Mouse (Mus musculus): Measurements from ENCODE around the gene Epha8. TPM values are rescaled to one million over a fixed set of nuclear protein-coding genes. Genes with fewer than 3 reads are reported as not detected.

The Epha8 gene
- not detected for total RNA-seq (2023)

GRCm38 (mm10) chr4:136956751-136957446 is at the start of gene Epha8:
TSS of gene Epha8 (minus strand) at chr4:136956816.

GRCm38 (mm10) chr4:136898637-136899036 is 58.0 kb downstream of the Epha8 start, which contains the start of gene C1qa:
TSS of gene C1qa (minus strand) at chr4:136898803.

DNA sequence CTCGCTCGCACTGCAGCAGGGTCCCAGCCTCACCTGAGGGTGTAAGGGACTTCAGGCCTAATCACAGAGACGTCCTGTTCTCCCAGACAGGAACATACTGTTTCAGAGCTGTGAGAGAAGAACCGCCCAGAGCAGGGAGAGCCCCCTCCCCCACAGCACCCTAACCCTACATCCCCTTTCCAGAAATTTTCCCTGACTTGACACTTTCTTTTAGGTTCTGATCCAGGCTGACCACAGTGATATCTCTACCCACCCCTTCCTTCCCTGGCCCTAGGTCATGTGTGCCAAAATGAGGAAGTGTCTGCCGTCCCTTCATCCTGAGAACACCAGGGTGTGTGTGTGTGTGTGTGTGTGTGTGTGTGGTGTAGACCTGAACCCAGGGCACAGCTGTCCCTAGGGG is 63.8 kb downstream of the Epha8 start, which contains the start of gene C1qc:
Gene C1qc, minus strand, starts transcription at position 255 of the 400 bp plus-strand sequence.

DNA sequence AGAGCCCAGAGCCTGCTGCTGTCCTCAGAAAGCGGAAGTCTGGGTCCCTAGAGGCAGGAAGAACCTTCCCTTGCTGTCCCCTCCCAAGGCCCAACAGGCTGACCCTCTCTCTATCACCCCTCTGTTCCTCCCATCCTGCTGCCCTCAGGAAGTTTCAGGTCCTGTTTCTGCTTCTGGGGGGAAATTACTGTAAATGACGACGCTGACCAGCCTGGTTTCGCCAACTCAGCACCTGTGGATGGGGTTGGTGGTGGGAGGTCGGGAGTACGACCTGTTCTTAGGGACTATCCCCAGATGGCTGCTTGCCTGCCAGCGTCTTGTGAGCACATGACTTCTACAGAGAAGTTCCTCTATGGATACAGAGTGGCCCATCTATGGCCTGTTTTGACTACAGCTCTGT is 70.5 kb downstream of the Epha8 start, which contains the start of gene C1qb:
Gene C1qb, minus strand, starts transcription at position 87 of the 400 bp plus-strand sequence.

Other genes starting within 250 kb of the Epha8 start
- not detected for gene Ephb2, start 120.8 kb downstream of the Epha8 start, total RNA-seq (2023)
- 13.9 TPM for gene C1qb, start 70.6 kb downstream of the Epha8 start, total RNA-seq (2023)
- gene C1qc, start 63.8 kb downstream of the Epha8 start, total RNA-seq (2023), result 10.8 TPM
- 12.3 TPM for gene C1qa, start 58.0 kb downstream of the Epha8 start, total RNA-seq (2023)
- 30.3 TPM for gene Zbtb40, start 92.0 kb upstream of the Epha8 start, total RNA-seq (2023)